Mouse (Mus musculus): ENCODE data around the gene Tmbim1. TPM values are rescaled to one million over a fixed set of nuclear protein-coding genes. Genes with fewer than 3 reads are reported as not detected.
A peak's percentile ranks its signal among the peaks of the same experiment; 100 is the strongest.

Tmbim1 gene
- polyA plus RNA-seq, 1 experiment from 2014 or later: 9.0 TPM

- H3K4me1 ChIP-seq: peaks cover 25% of the 10 kb centered on the region
- no peak overlapping the region for H3K4me3 ChIP-seq
- no peaks in the 10 kb centered on the region for H3K9me3 ChIP-seq
- H3K36me3 ChIP-seq: no peaks in the 10 kb centered on the region
- ATAC-seq (ENCODE audit: low FRiP score, low read depth): no peak
- no peak overlapping the region for H3K27ac ChIP-seq
- H3K4me2 ChIP-seq (replicated peaks): no peak overlapping the region
- WGBS: 83% methylated on average over 6 of the region's 6 CpGs
- H3K9ac ChIP-seq: no peak overlapping the region
- peaks cover 17% of the 10 kb centered on the region for H3K27me3 ChIP-seq (replicated peaks)
Measured at GRCm38 (mm10) chr1:74300347-74301110, 4.9 kb downstream of the Tmbim1 start.

GRCm38 (mm10) chr1:74298996-74299395 is 6.4 kb downstream of the Tmbim1 start:
- Histone ChIP-seq H3K27me3 (replicated peaks) (peaks cover 11% of the 10 kb centered on the region), H3K27ac (no peak overlapping the region), H3K4me2 (replicated peaks) (no peak overlapping the region), H3K4me1 (peaks cover 28% of the 10 kb centered on the region), H3K4me3 (no peak overlapping the region), H3K36me3 (peaks cover 3% of the 10 kb centered on the region; the same call in 1 of the 2 replicates), H3K9ac (no peak overlapping the region), H3K9me3 (no peaks in the 10 kb centered on the region)
- ATAC-seq (ENCODE audit: low FRiP score, low read depth): no peak
- 80% methylated on average over 5 of the region's 5 CpGs for WGBS

GRCm38 (mm10) chr1:74298157-74298750 is 7.2 kb downstream of the Tmbim1 start:
- H3K4me1 ChIP-seq: peaks cover 21% of the 10 kb centered on the region
- H3K4me2 ChIP-seq (replicated peaks): no peak overlapping the region
- WGBS: 89% methylated on average over 5 of the region's 5 CpGs
- peaks cover 4% of the 10 kb centered on the region; the same call in 1 of the 2 replicates for H3K36me3 ChIP-seq
- H3K27me3 ChIP-seq (replicated peaks): 0 out of 2 replicates have a peak, but pooled peaks cover 4% of the 10 kb centered on the region
- H3K27ac ChIP-seq: no peak overlapping the region
- no peak overlapping the region for H3K9ac ChIP-seq
- no peak overlapping the region for H3K4me3 ChIP-seq
- no peak for ATAC-seq (ENCODE audit: low FRiP score, low read depth)
- no peaks in the 10 kb centered on the region for H3K9me3 ChIP-seq

- peaks cover 20% of the 10 kb centered on the region for H3K4me1 ChIP-seq
- ATAC-seq (ENCODE audit: low FRiP score, low read depth): no peak
- H3K27ac ChIP-seq: no peak overlapping the region
- 81% methylated on average over 3 of the region's 3 CpGs for WGBS
- no peaks in the 10 kb centered on the region for H3K27me3 ChIP-seq (replicated peaks)
- H3K4me3 ChIP-seq: no peak overlapping the region
- H3K9me3 ChIP-seq: no peaks in the 10 kb centered on the region
- no peak overlapping the region for H3K9ac ChIP-seq
- H3K36me3 ChIP-seq: peaks cover 4% of the 10 kb centered on the region; the same call in 1 of the 2 replicates
- no peak overlapping the region for H3K4me2 ChIP-seq (replicated peaks)
Measured at GRCm38 (mm10) chr1:74297269-74297668, 8.2 kb downstream of the Tmbim1 start.

GRCm38 (mm10) chr1:74296477-74296876 is 8.9 kb downstream of the Tmbim1 start:
- 65% methylated on average over 6 of the region's 6 CpGs for WGBS
- Histone ChIP-seq H3K27me3 (replicated peaks) (no peaks in the 10 kb centered on the region), H3K27ac (peak overlapping the region; percentile 51; the same call in 1 of the 2 replicates), H3K4me2 (replicated peaks) (no peak overlapping the region; the same call in 1 of the 2 replicates), H3K4me3 (no peak overlapping the region), H3K9ac (no peak overlapping the region), H3K36me3 (peaks cover 8% of the 10 kb centered on the region), H3K4me1 (peaks cover 20% of the 10 kb centered on the region), H3K9me3 (no peaks in the 10 kb centered on the region)
- ATAC-seq (ENCODE audit: low FRiP score, low read depth): no peak

- WGBS: 24% methylated on average over 9 of the region's 9 CpGs
- Histone ChIP-seq H3K27me3 (replicated peaks) (no peaks in the 10 kb centered on the region), H3K27ac (peak overlapping the region; percentile 51), H3K9ac (peak overlapping the region; percentile 23; the same call in 1 of the 2 replicates), H3K9me3 (no peaks in the 10 kb centered on the region), H3K4me2 (replicated peaks) (peak overlapping the region; percentile 44), H3K36me3 (peaks cover 16% of the 10 kb centered on the region), H3K4me3 (no peak overlapping the region), H3K4me1 (peaks cover 20% of the 10 kb centered on the region)
- ATAC-seq (ENCODE audit: low FRiP score, low read depth): peak; percentile 89
Measured at GRCm38 (mm10) chr1:74295456-74296171, 9.8 kb downstream of the Tmbim1 start.

GRCm38 (mm10) chr1:74294733-74295455 is 10.5 kb downstream of the Tmbim1 start:
- H3K27ac ChIP-seq: no peak overlapping the region; the same call in 1 of the 2 replicates
- H3K9ac ChIP-seq: no peak overlapping the region
- H3K4me2 ChIP-seq (replicated peaks): 0 out of 2 replicates have a peak overlapping the region, but pooled peaks have one; percentile 44
- no peak overlapping the region for H3K4me3 ChIP-seq
- H3K36me3 ChIP-seq: peaks cover 23% of the 10 kb centered on the region
- peaks cover 20% of the 10 kb centered on the region for H3K4me1 ChIP-seq
- no peaks in the 10 kb centered on the region for H3K27me3 ChIP-seq (replicated peaks)
- H3K9me3 ChIP-seq: no peaks in the 10 kb centered on the region
- 95% methylated on average over 6 of the region's 6 CpGs for WGBS
- ATAC-seq (ENCODE audit: low FRiP score, low read depth): peak; percentile 14; the same call in 1 of the 2 replicates

- H3K27me3 ChIP-seq (replicated peaks): no peaks in the 10 kb centered on the region
- no peak overlapping the region for H3K4me3 ChIP-seq
- no peak overlapping the region for H3K4me2 ChIP-seq (replicated peaks)
- WGBS: 96% methylated on average over 3 of the region's 3 CpGs
- peaks cover 26% of the 10 kb centered on the region for H3K36me3 ChIP-seq
- peaks cover 20% of the 10 kb centered on the region for H3K4me1 ChIP-seq
- no peak overlapping the region for H3K27ac ChIP-seq
- no peak for ATAC-seq (ENCODE audit: low FRiP score, low read depth)
- H3K9me3 ChIP-seq: no peaks in the 10 kb centered on the region
- H3K9ac ChIP-seq: no peak overlapping the region
Measured at GRCm38 (mm10) chr1:74294090-74294643, 11.3 kb downstream of the Tmbim1 start.

- peaks cover 26% of the 10 kb centered on the region for H3K36me3 ChIP-seq
- no peaks in the 10 kb centered on the region for H3K27me3 ChIP-seq (replicated peaks)
Measured at GRCm38 (mm10) chr1:74293306-74293960, 12.0 kb downstream of the Tmbim1 start.

GRCm38 (mm10) chr1:74292331-74293020 is 12.9 kb downstream of the Tmbim1 start:
- Histone ChIP-seq H3K4me1 (peaks cover 20% of the 10 kb centered on the region), H3K27ac (no peak overlapping the region), H3K9ac (no peak overlapping the region), H3K36me3 (peaks cover 26% of the 10 kb centered on the region), H3K4me2 (replicated peaks) (no peak overlapping the region), H3K4me3 (no peak overlapping the region), H3K27me3 (replicated peaks) (no peaks in the 10 kb centered on the region), H3K9me3 (no peaks in the 10 kb centered on the region)
- WGBS: 88% methylated on average over 11 of the region's 11 CpGs
- ATAC-seq (ENCODE audit: low FRiP score, low read depth): no peak

More at GRCm38 (mm10) chr1:74293306-74293960, 12.0 kb downstream of the Tmbim1 start:
- no peaks in the 10 kb centered on the region for H3K9me3 ChIP-seq
- 90% methylated on average over 8 of the region's 8 CpGs for WGBS
- H3K27ac ChIP-seq: no peak overlapping the region
- H3K4me3 ChIP-seq: no peak overlapping the region
- H3K4me2 ChIP-seq (replicated peaks): no peak overlapping the region
- no peak for ATAC-seq (ENCODE audit: low FRiP score, low read depth)
- no peak overlapping the region for H3K9ac ChIP-seq
- H3K4me1 ChIP-seq: peaks cover 20% of the 10 kb centered on the region
